Mouse (Mus musculus) embryonic facial prominence, embryonic 11.5 days (tissue): ENCODE results near the gene Xpo4. TPM values are rescaled to one million over a fixed set of nuclear protein-coding genes. Genes with fewer than 3 reads are reported as not detected.
A peak's percentile ranks its signal among the peaks of the same experiment; 100 is the strongest.

Source experiments
- ATAC-seq: fragments of 200-750 bp; cut with Nextera tagmentation; replicated peaks from 2 replicates; pipeline ENCODE4 v1.8.0; 2017; ENCODE audit warnings: low read depth; ENCODE audit not compliant: insufficient number of reproducible peaks, low FRiP score, low TSS enrichment
- DNase-seq: peaks from one replicate; pipeline ENCODE4 v3.0.0-alpha.2; 2015; ENCODE audit warnings: low spot score
- H3K27ac ChIP-seq: fragments of 300-500 bp; sonication (generic); replicated peaks from 2 replicates; pipeline ENCODE4 v1.5.1; 2014; ENCODE audit warnings: mild to moderate bottlenecking, low read depth, low read length, control low read depth
- H3K27me3 ChIP-seq: fragments of 300-500 bp; sonication (generic); 2 replicates; pipeline ENCODE4 v1.6.1; 2014; ENCODE audit warnings: mild to moderate bottlenecking, low read length, moderate library complexity, mixed read lengths; ENCODE audit not compliant: control insufficient read depth, insufficient read depth
- H3K36me3 ChIP-seq: fragments of 300-500 bp; sonication (generic); replicated peaks from 2 replicates; pipeline ENCODE4 v1.6.1; 2014; ENCODE audit warnings: low read depth, mild to moderate bottlenecking, low read length, moderate library complexity, mixed read lengths; ENCODE audit not compliant: control insufficient read depth, insufficient read depth
- H3K4me1 ChIP-seq: fragments of 300-500 bp; sonication (generic); 2 replicates; pipeline ENCODE4 v1.6.1; 2014; ENCODE audit warnings: low read length, mixed read lengths; ENCODE audit not compliant: control insufficient read depth, insufficient read depth
- H3K4me2 ChIP-seq: fragments of 300-500 bp; sonication (generic); 2 replicates; pipeline ENCODE4 v1.6.1; 2014; ENCODE audit warnings: low read depth, mild to moderate bottlenecking, control low read depth, low read length, moderate library complexity
- H3K4me3 ChIP-seq: fragments of 300-500 bp; sonication (generic); 2 replicates; pipeline ENCODE4 v1.5.1; 2014; ENCODE audit warnings: low read depth, low read length, control low read depth
- H3K9ac ChIP-seq: fragments of 300-500 bp; sonication (generic); replicated peaks from 2 replicates; pipeline ENCODE4 v1.6.1; 2014; ENCODE audit warnings: mild to moderate bottlenecking, control low read depth, low read length
- H3K9me3 ChIP-seq: fragments of 300-500 bp; sonication (generic); replicated peaks from 2 replicates; pipeline ENCODE4 v1.6.1; 2016; ENCODE audit warnings: mild to moderate bottlenecking, low read length, inconsistent platforms, mixed read lengths; ENCODE audit not compliant: control insufficient read depth
- WGBS: fragments of 180-500 bp; shearing (Covaris S2); extraction: QIAGEN DNeasy Blood & Tissue Kit; methylation state at CpG from one replicate; pipeline ENCODE4 v1.1.7; 2014; 5-methylcytosine and 5-hydroxymethylcytosine counted together
- polyA plus RNA-seq: library from polyadenylated mRNA; unstranded; fragments of >200 nt; fragmentation: Nextera tagmentation; extraction: Ambion mirVana; gene quantifications from 2 replicates; pipeline ENCODE4 v1.2.1, GENCODE M21; 2014

Gene Xpo4
- polyA plus RNA-seq, 1 experiment from 2014 or later, result 37.0 TPM

DNA sequence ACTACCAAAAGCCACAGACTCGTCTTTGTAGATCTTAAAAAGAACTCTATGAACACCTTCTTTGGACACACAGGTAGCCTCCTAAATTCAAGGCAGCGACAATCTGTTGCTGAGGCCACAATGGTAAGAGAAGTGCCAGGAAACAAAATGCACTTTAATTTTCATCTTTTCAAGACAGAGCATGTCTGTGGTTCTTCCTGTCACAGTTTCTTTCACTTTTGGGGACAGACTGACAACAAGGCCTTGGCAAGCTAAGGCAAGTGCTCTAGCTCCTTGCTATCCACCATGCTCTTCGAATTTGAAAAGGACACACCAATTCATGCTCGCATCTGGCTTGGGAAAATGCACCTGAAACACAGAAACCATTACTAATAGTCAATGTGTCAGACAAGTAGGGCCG, 72.0 kb downstream of the Xpo4 start:
- no peak overlapping the region for H3K9ac ChIP-seq
- no peak overlapping the region for H3K4me3 ChIP-seq
- WGBS, result 90% methylated on average over 5 of the region's 5 CpGs
- no peaks in the 10 kb centered on the region for H3K27me3 ChIP-seq
- H3K27ac ChIP-seq, result no peak overlapping the region
- no peak for DNase-seq
- ATAC-seq, result no peak
- no peak overlapping the region for H3K4me2 ChIP-seq
- H3K9me3 ChIP-seq, result no peaks in the 10 kb centered on the region
- no peaks in the 10 kb centered on the region for H3K4me1 ChIP-seq
- peaks cover 5% of the 10 kb centered on the region for H3K36me3 ChIP-seq

DNA sequence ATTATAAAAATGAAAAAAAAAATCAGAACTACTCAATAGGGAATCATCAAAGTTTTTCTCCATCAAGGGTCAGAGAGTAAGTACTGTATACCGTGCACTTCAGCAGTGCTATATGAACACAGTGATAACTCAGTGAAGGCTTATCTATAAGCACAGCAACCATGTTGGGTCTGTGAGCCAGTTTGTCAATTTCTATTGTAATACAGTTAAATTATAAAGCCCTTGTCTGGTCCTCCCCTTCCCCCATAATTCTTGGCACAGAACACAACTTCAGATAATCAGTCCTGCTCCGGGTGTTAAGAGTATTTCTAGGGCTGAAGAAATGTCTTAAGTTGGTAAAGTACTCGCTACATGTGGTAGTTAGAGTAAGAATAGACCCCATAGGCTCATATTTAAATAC, 73.4 kb downstream of the Xpo4 start:
- Histone ChIP-seq H3K9ac (no peak overlapping the region), H3K4me3 (no peak overlapping the region), H3K4me2 (no peak overlapping the region), H3K27ac (no peak overlapping the region), H3K4me1 (no peaks in the 10 kb centered on the region), H3K9me3 (no peaks in the 10 kb centered on the region), H3K27me3 (no peaks in the 10 kb centered on the region), H3K36me3 (peaks cover 5% of the 10 kb centered on the region)
- 94% methylated on average over 3 of the region's 3 CpGs for WGBS
- ATAC-seq (no peak), DNase-seq (no peak)

DNA sequence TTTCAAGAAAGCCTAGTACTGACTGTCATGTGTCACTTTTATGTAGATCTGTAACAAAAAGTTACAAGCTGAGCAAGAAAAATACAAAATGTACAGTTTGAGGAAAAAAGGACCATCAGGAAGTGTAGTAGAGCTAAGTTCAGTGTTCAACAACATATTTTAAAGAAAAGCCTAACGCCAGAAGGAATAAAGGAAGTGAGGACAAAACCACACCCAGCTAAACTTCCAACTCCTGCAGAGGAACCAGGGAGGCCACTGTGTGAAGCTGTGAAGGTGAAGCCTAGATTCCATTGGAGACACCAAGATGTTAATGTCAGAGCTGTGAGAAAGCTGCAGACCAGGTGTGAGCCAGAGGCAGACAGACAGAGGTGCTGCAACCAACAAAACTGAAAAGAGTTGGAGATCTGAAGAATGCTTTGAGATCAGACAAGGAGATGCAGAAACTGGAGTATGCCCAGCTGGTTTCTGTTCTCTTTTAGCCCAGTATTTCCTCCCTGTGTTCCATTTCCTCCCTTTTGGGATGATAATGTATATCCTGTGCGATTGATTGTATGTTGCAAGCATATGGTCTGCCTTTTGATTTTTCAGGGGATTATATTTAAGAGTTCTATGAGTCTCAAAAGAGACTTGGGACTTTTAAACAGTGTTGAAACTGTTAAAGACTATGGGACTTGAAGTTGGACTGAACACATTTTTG, 88.7 kb downstream of the Xpo4 start:
- DNase-seq (no peak), ATAC-seq (no peak)
- no peaks in the 10 kb centered on the region for H3K4me1 ChIP-seq
- H3K4me3 ChIP-seq, result no peak overlapping the region
- no peaks in the 10 kb centered on the region for H3K27me3 ChIP-seq
- no peaks in the 10 kb centered on the region; the same call in 1 of the 2 replicates for H3K36me3 ChIP-seq
- H3K9ac ChIP-seq, result no peak overlapping the region
- no peak overlapping the region for H3K4me2 ChIP-seq
- no peak overlapping the region for H3K27ac ChIP-seq
- no peaks in the 10 kb centered on the region for H3K9me3 ChIP-seq
- whole genome bisulfite sequencing, result 95% methylated on average over 2 of the region's 2 CpGs

DNA sequence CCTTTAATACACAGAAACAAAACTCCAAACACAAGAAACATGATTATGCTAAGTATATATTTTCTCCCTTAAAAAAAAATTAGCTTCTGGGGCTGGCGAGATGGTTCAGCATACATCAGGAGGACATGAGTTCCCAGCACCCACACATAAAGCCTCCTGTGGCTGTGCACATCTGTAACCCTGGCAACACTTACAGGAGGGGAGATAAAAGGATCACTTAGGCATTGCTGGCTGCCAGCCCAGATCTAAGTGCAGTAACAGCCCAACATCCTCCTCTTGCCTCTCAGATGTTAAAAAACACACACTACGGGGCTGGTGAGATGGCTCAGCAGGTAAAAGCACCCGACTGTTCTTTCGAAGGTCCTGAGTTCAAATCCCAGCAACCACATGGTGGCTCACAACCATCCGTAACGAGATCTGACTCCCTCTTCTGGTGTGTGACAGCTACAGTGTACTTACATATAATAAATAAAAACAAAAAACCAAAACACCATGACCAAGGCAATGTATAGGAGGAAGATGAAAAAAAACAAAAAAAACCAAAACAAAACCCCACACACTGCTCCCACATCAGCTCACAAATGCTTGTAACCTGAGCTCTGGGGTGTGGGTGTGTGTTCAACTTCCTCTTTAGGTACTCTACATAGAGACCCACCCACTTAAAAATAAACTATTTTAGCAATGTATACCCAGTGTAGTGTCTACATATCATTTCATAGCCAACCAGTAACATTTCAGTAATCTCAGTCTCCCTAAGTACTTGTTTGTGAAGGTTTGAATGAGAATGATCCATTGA, 90.2 kb downstream of the Xpo4 start:
- 89% methylated on average over 6 of the region's 6 CpGs for WGBS
- no peaks in the 10 kb centered on the region; the same call in 1 of the 2 replicates for H3K36me3 ChIP-seq

DNA sequence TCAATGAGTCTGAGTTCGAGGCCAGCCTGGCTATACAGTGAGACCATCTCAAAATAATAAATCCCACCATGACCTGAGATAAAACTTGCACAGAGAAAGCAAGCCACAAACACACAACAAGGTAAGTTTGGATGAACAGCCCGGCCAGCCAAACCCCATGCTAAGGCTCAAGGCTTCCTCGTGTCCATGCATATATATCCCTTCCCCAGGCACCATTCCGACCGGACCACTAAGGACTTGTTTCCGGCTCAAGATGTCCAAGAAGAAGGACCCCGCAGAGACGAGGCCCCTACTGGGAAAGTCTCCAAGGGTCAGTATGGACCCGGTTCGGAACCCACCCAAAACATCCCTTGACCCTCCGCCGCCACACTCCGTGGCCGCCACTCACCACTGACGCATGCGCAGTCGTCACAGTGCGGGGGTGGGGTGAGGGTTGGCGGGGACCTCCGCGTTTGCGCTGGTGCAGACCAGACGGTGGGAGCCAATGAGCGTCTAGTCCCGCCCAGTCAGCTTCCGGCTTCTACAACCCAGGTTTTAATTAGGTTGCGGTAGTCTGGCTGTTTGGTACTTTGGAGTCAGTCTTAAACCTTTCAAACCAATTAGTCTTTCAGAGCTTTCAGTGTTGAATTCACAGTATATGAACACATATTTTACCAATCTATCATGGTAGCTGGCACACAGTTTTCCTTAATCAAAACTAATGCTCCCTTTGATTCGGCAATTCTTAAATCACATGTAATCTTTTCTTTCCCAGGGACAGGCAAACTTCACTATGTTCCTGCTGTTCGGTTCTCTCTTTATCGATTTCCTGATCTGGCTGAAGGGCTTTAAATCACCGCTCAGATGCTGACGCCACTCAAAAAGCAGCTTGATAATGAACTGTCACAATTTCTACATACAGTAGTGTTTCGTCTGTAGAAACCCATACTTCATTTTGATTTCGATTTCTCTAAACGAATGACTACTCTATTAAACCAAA, 93.8 kb downstream of the Xpo4 start, which contains the start of gene Eef1akmt1:
Gene Eef1akmt1 (minus strand): TSS at position 458 of the 979 bp plus-strand sequence.
- peak within 1 kb of the TSS; percentile 54 for H3K4me2 ChIP-seq
- 12% methylated on average over 35 of the region's 35 CpGs for WGBS
- no peaks in the 10 kb centered on the region for H3K27me3 ChIP-seq
- ATAC-seq (peak; percentile 94), DNase-seq (peak; percentile 97)
- H3K9ac ChIP-seq, result peak within 1 kb of the TSS; percentile 57
- H3K27ac ChIP-seq, result no peak within 1 kb of the TSS; the same call in 1 of the 2 replicates
- H3K9me3 ChIP-seq, result no peaks in the 10 kb centered on the region
- H3K4me1 ChIP-seq, result no peaks in the 10 kb centered on the region
- H3K4me3 ChIP-seq, result peak within 1 kb of the TSS; percentile 46
- H3K36me3 ChIP-seq, result no peaks in the 10 kb centered on the region; the same call in 1 of the 2 replicates

More for the DNA sequence above, 90.2 kb downstream of the Xpo4 start:
- ATAC-seq (no peak), DNase-seq (no peak)
- Histone ChIP-seq H3K27ac (no peak overlapping the region), H3K4me3 (no peak overlapping the region), H3K4me2 (no peak overlapping the region), H3K9me3 (no peaks in the 10 kb centered on the region), H3K27me3 (no peaks in the 10 kb centered on the region), H3K4me1 (no peaks in the 10 kb centered on the region), H3K9ac (no peak overlapping the region)

DNA sequence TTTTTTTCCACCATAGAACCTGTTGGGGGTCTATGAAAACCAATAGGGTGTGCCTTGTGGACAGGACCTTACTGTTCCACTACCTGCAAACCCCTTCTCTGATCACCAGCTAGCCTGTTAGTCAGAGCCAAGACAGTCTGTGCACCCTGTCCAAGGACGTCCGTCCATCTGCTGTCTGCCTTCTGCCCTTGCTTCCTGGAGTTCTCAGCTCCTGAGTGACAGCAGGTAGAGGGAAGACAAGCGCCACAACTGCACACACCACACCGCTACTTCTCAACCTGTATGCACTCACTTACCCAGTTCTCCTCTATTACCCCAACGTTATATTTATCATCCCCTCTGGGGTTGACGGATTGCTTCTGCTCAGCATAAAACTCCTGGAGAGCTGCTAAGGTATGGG, 99.6 kb downstream of the Xpo4 start:
- ATAC-seq, result no peak

DNA sequence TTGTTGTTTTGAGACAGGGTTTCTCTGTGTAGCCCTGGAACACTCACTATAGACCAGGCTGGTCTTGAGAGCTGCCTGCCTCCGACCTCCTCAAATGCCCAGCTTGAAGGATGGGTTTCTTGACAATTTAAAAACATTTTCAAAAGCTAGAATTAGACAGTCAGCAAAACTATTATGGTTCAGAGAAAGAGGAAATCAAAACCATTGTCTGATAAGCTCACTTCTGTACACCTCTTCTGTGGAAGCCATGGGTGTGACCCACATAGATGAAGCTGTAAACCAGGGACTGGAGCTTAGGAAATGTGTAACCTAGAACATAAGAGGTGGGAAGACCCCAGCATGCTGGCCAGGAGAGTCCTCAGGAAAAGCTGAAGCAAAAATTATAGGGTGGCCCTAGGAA, 108.3 kb downstream of the Xpo4 start:
- Histone ChIP-seq H3K27ac (no peak overlapping the region), H3K4me1 (no peaks in the 10 kb centered on the region), H3K9ac (no peak overlapping the region), H3K9me3 (no peaks in the 10 kb centered on the region), H3K4me2 (no peak overlapping the region), H3K36me3 (no peaks in the 10 kb centered on the region), H3K27me3 (no peaks in the 10 kb centered on the region), H3K4me3 (no peak overlapping the region)
- no peak for ATAC-seq
- DNase-seq, result no peak
- WGBS, result 89% methylated on average over 1 of the region's 1 CpGs

More for the DNA sequence above, 99.6 kb downstream of the Xpo4 start:
- Histone ChIP-seq H3K4me1 (no peaks in the 10 kb centered on the region), H3K36me3 (no peaks in the 10 kb centered on the region), H3K27me3 (no peaks in the 10 kb centered on the region), H3K9me3 (no peaks in the 10 kb centered on the region), H3K9ac (no peak overlapping the region), H3K27ac (no peak overlapping the region), H3K4me2 (no peak overlapping the region), H3K4me3 (no peak overlapping the region)
- DNase-seq, result no peak
- 90% methylated on average over 6 of the region's 6 CpGs for WGBS
